Mouse (Mus musculus) stomach, postnatal 0 days (tissue): Measurements from ENCODE around the gene Frat1. TPM values are rescaled to one million over a fixed set of nuclear protein-coding genes. Genes with fewer than 3 reads are reported as not detected.

Experiments
- ATAC-seq: fragments of 200-750 bp; cut with Nextera tagmentation; 2 replicates; pipeline ENCODE4 v1.8.0; 2017; ENCODE audit not compliant: low FRiP score, low TSS enrichment
- DNase-seq: peaks from one replicate; pipeline ENCODE4 v3.0.0-alpha.2; 2016; ENCODE audit warnings: low spot score
- H3K27ac ChIP-seq: fragments of 300-500 bp; sonication (generic); replicated peaks from 2 replicates; pipeline ENCODE4 v1.5.1; 2014; ENCODE audit warnings: mild to moderate bottlenecking, control low read depth
- H3K27me3 ChIP-seq: fragments of 300-500 bp; sonication (generic); 2 replicates; pipeline ENCODE4 v1.6.1; 2014; ENCODE audit warnings: low read length; ENCODE audit not compliant: control insufficient read depth, insufficient read depth
- H3K36me3 ChIP-seq: fragments of 300-500 bp; sonication (generic); 2 replicates; pipeline ENCODE4 v1.6.1; 2014; ENCODE audit warnings: low read length, mixed read lengths; ENCODE audit not compliant: control insufficient read depth, insufficient read depth
- H3K4me1 ChIP-seq: fragments of 300-500 bp; sonication (generic); replicated peaks from 2 replicates; pipeline ENCODE4 v1.6.1; 2014; ENCODE audit warnings: antibody characterized with exemption; ENCODE audit not compliant: control insufficient read depth, insufficient read depth
- H3K4me2 ChIP-seq: fragments of 300-500 bp; sonication (generic); replicated peaks from 2 replicates; pipeline ENCODE4 v1.6.1; 2014; ENCODE audit warnings: low read depth, mild to moderate bottlenecking, control low read depth, moderate library complexity
- H3K4me3 ChIP-seq: fragments of 300-500 bp; sonication (generic); 2 replicates; pipeline ENCODE4 v1.5.1; 2014; ENCODE audit warnings: low read depth, low read length, control low read depth
- H3K9ac ChIP-seq: fragments of 300-500 bp; sonication (generic); 2 replicates; pipeline ENCODE4 v1.6.1; 2014; ENCODE audit warnings: mild to moderate bottlenecking, low read length, control low read depth, mixed read lengths
- H3K9me3 ChIP-seq: fragments of 300-500 bp; sonication (generic); 2 replicates; pipeline ENCODE4 v1.6.1; 2016; ENCODE audit warnings: low read length; ENCODE audit not compliant: control insufficient read depth
- CTCF ChIP-seq: IDR thresholded peaks from 2 replicates; pipeline ENCODE4 v1.5.1; 2016; ENCODE audit warnings: antibody characterized with exemption, low read depth, mild to moderate bottlenecking, moderate library complexity
- EP300 ChIP-seq: optimal IDR thresholded peaks from 2 replicates; pipeline ENCODE3; 2016; ENCODE audit warnings: antibody characterized with exemption
- WGBS: fragments of 180-500 bp; shearing (Covaris S2); extraction: QIAGEN DNeasy Blood & Tissue Kit; methylation state at CpG from one replicate; pipeline ENCODE4 v1.1.7; 2014; 5-methylcytosine and 5-hydroxymethylcytosine counted together
- polyA plus RNA-seq: library from polyadenylated mRNA; unstranded; fragments of >200 nt; fragmentation: Nextera tagmentation; extraction: Ambion mirVana; gene quantifications from 2 replicates; pipeline ENCODE4 v1.2.1, GENCODE M21; 2015

The Frat1 gene
- polyA plus RNA-seq, 1 experiment from 2014 or later = 9.3 TPM

DNA sequence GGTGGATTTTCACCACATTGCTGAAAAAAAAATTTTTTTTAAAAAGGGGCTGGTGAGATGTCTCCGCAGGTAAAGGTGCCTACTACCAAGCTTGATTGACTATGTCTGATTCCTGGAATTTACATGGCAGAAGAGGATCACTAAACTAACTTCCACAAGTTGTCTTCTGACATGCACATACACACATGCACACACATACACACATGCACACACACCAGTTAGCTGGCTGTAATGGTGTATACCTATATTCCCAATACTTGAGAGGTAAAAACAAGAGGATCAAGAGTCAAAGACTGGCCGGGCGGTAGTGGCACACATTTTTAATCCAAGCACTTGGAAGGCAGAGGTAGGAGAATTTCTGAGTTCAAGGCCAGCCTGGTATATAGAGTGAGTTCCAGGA lies 9.9 kb downstream of the Frat1 start:
- no peaks in the 10 kb centered on the region for H3K4me1 ChIP-seq
- no peaks in the 10 kb centered on the region for H3K9me3 ChIP-seq
- no peak overlapping the region for H3K4me2 ChIP-seq
- WGBS = 90% methylated on average over 3 of the region's 3 CpGs
- H3K27ac ChIP-seq = no peak overlapping the region
- DNase-seq = no peak
- no peaks in the 10 kb centered on the region for H3K36me3 ChIP-seq
- H3K4me3 ChIP-seq = no peak overlapping the region
- no peak for ATAC-seq
- no peak overlapping the region for H3K9ac ChIP-seq
- no peak for TF ChIP-seq CTCF
- no peak for TF ChIP-seq EP300
- H3K27me3 ChIP-seq = no peaks in the 10 kb centered on the region

- WGBS = 71% methylated on average over 7 of the region's 7 CpGs
- no peak for TF ChIP-seq EP300
- TF ChIP-seq CTCF = no peak
- Histone ChIP-seq H3K4me3 (no peak overlapping the region), H3K36me3 (no peaks in the 10 kb centered on the region), H3K9me3 (no peaks in the 10 kb centered on the region), H3K4me1 (no peaks in the 10 kb centered on the region), H3K4me2 (no peak overlapping the region), H3K27me3 (no peaks in the 10 kb centered on the region), H3K27ac (no peak overlapping the region), H3K9ac (no peak overlapping the region)
- no peak for ATAC-seq
- DNase-seq = no peak
Measured at GRCm38 (mm10) chr19:41841105-41841750, 11.5 kb downstream of the Frat1 start.

DNA sequence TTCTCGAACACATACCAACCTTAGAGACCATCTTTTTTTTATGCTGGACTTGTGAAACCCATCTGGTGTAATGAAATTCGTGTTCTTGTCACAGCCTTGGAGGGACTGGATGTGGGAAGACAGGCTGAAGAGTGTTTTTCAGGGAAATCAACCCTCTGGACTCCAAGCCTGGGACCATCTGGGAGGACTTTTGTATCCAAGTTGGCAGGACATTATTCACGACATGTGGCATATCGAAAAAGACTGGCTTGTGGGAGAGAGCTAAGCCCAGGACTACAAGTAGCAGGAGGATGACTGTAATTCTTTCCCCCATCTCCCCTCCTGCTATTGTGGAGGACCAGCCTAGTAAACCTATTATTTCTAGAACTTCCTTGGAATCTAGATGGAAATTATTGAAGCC lies 12.4 kb downstream of the Frat1 start:
- no peaks in the 10 kb centered on the region for H3K36me3 ChIP-seq
- DNase-seq (no peak), ATAC-seq (no peak)
- no peak overlapping the region for H3K4me3 ChIP-seq
- no peak overlapping the region for H3K27ac ChIP-seq
- WGBS = 83% methylated on average over 4 of the region's 4 CpGs
- no peak for TF ChIP-seq EP300
- TF ChIP-seq CTCF = no peak
- no peak overlapping the region for H3K4me2 ChIP-seq
- no peaks in the 10 kb centered on the region for H3K9me3 ChIP-seq
- H3K27me3 ChIP-seq = no peaks in the 10 kb centered on the region
- H3K9ac ChIP-seq = no peak overlapping the region
- no peaks in the 10 kb centered on the region for H3K4me1 ChIP-seq

GRCm38 (mm10) chr19:41842706-41843105 lies 12.9 kb downstream of the Frat1 start:
- H3K27me3 ChIP-seq = no peaks in the 10 kb centered on the region
- H3K27ac ChIP-seq = no peak overlapping the region
- no peak overlapping the region for H3K9ac ChIP-seq
- H3K36me3 ChIP-seq = no peaks in the 10 kb centered on the region
- no peak for TF ChIP-seq CTCF
- no peak overlapping the region for H3K4me2 ChIP-seq
- H3K4me3 ChIP-seq = no peak overlapping the region
- ATAC-seq (no peak), DNase-seq (no peak)
- no peaks in the 10 kb centered on the region for H3K4me1 ChIP-seq
- WGBS = 78% methylated on average over 4 of the region's 4 CpGs
- H3K9me3 ChIP-seq = no peaks in the 10 kb centered on the region

GRCm38 (mm10) chr19:41844345-41844744 lies 14.6 kb downstream of the Frat1 start:
- Histone ChIP-seq H3K27me3 (no peaks in the 10 kb centered on the region), H3K4me3 (no peak overlapping the region), H3K9ac (no peak overlapping the region), H3K4me2 (no peak overlapping the region), H3K27ac (no peak overlapping the region), H3K4me1 (no peaks in the 10 kb centered on the region), H3K36me3 (no peaks in the 10 kb centered on the region), H3K9me3 (no peaks in the 10 kb centered on the region)
- WGBS = 85% methylated on average over 6 of the region's 6 CpGs
- TF ChIP-seq CTCF (peak; percentile 49), EP300 (no peak)
- ATAC-seq = no peak
- DNase-seq = no peak

- DNase-seq (peak; percentile 20), ATAC-seq (no peak)
- peak overlapping the region; percentile 94 for H3K27ac ChIP-seq
- H3K36me3 ChIP-seq = no peaks in the 10 kb centered on the region
- peak overlapping the region; percentile 72 for H3K4me3 ChIP-seq
- no peaks in the 10 kb centered on the region for H3K27me3 ChIP-seq
- peak overlapping the region; percentile 77 for H3K9ac ChIP-seq
- peak overlapping the region; percentile 96 for H3K4me2 ChIP-seq
- TF ChIP-seq CTCF (peak; percentile 36), EP300 (no peak)
- WGBS = 15% methylated on average over 21 of the region's 21 CpGs
- no peaks in the 10 kb centered on the region for H3K4me1 ChIP-seq
- no peaks in the 10 kb centered on the region for H3K9me3 ChIP-seq
Measured at GRCm38 (mm10) chr19:41846366-41847090, 16.8 kb downstream of the Frat1 start.
